Mouse (Mus musculus) MEL (cell line): ENCODE results near the gene Mfsd13b. TPM values are rescaled to one million over a fixed set of nuclear protein-coding genes. Genes with fewer than 3 reads are reported as not detected.

Experiments used
- DNase-seq: peaks from one replicate; pipeline ENCODE4 v3.0.0; 2011; ENCODE audit warnings: low read depth, low spot score
- H3K27ac ChIP-seq: 2 replicates; pipeline ENCODE4 v1.5.1; 2012; ENCODE audit warnings: low read depth, mild to moderate bottlenecking, control low read depth, low read length, moderate library complexity; ENCODE audit not compliant: control insufficient read depth
- H3K27me3 ChIP-seq, 2 experiments: fragments of 150-350 bp in 1 of 2; sonication (generic) in 1 of 2; 2 replicates each; pipeline ENCODE4 v1.6.1; 2012; ENCODE audit warnings: low read length in 2 of 2, mild to moderate bottlenecking in 2 of 2, improper control_type of control experiment in 1 of 2, moderate library complexity in 1 of 2; ENCODE audit not compliant: insufficient read depth in 2 of 2, control insufficient read depth in 1 of 2
- H3K36me3 ChIP-seq, 2 experiments: 2 replicates each; pipeline ENCODE4 v1.6.1; 2012 to 2014; ENCODE audit warnings: low read length in 2 of 2, improper control_type of control experiment in 1 of 2, inconsistent platforms in 1 of 2, mild to moderate bottlenecking in 1 of 2; ENCODE audit not compliant: insufficient read depth in 2 of 2, control insufficient read depth in 1 of 2
- H3K4me1 ChIP-seq, 2 experiments: fragments of 150-350 bp in 1 of 2; sonication (generic) in 1 of 2; 2 replicates each; pipeline ENCODE4 v1.6.1; 2012; ENCODE audit warnings: low read length in 2 of 2, improper control_type of control experiment in 1 of 2, mild to moderate bottlenecking in 1 of 2; ENCODE audit not compliant: insufficient read depth in 2 of 2, control insufficient read depth in 1 of 2
- H3K4me3 ChIP-seq, 2 experiments: fragments of 150-350 bp in 1 of 2; sonication (generic) in 1 of 2; 2 replicates each; pipeline ENCODE4 v1.5.1; 2012; ENCODE audit warnings: low read depth in 2 of 2, low read length in 2 of 2, mild to moderate bottlenecking in 2 of 2, moderate library complexity in 2 of 2, control low read depth in 1 of 2, improper control_type of control experiment in 1 of 2; ENCODE audit not compliant: control insufficient read depth in 1 of 2, insufficient read depth in 1 of 2
- H3K79me2 ChIP-seq: 2 replicates; pipeline ENCODE4 v1.6.1; 2012; ENCODE audit warnings: mild to moderate bottlenecking, low read length, moderate library complexity; ENCODE audit not compliant: control insufficient read depth, poor library complexity, insufficient read depth
- H3K9ac ChIP-seq: 2 replicates; pipeline ENCODE4 v1.6.1; 2012; ENCODE audit warnings: low read depth, mild to moderate bottlenecking, control low read depth, low read length, moderate library complexity; ENCODE audit not compliant: control insufficient read depth, poor library complexity, severe bottlenecking
- H3K9me3 ChIP-seq: fragments of 150-350 bp; sonication (generic); replicated peaks from 2 replicates; pipeline ENCODE4 v1.6.1; 2012; ENCODE audit warnings: mild to moderate bottlenecking, low read length, improper control_type of control experiment, moderate library complexity; ENCODE audit not compliant: insufficient read depth
- CHD1 ChIP-seq: IDR thresholded peaks from 2 replicates; pipeline ENCODE4 v1.6.1; 2012; ENCODE audit warnings: low read depth, mild to moderate bottlenecking, inconsistent platforms, low read length, improper control_type of control experiment
- CHD2 ChIP-seq: IDR thresholded peaks from 2 replicates; pipeline ENCODE4 v1.6.1; 2011; ENCODE audit warnings: low read length, improper control_type of control experiment
- CTCF ChIP-seq, 3 experiments: IDR thresholded peaks in 2 of 3; conservative IDR thresholded peaks in 1 of 3; 2 replicates each; pipeline ENCODE4 v1.5.1; 2011 to 2012; ENCODE audit warnings: low read length in 3 of 3, low read depth in 2 of 3, mild to moderate bottlenecking in 2 of 3, improper control_type of control experiment in 1 of 3, inconsistent platforms in 1 of 3, mixed read lengths in 1 of 3, moderate library complexity in 1 of 3; ENCODE audit not compliant: control insufficient read depth in 1 of 3, insufficient read depth in 1 of 3, poor library complexity in 1 of 3, severe bottlenecking in 1 of 3
- E2F4 ChIP-seq: IDR thresholded peaks from 2 replicates; pipeline ENCODE4 v1.6.1; 2011; ENCODE audit warnings: low read depth, low read length, improper control_type of control experiment, borderline replicate concordance
- ELF1 ChIP-seq: IDR thresholded peaks from 2 replicates; pipeline ENCODE4 v1.6.1; 2014; ENCODE audit warnings: low read depth, mild to moderate bottlenecking, inconsistent platforms, low read length, improper control_type of control experiment, moderate library complexity
- EP300 ChIP-seq, 2 experiments: IDR thresholded peaks; 2 replicates each; pipeline ENCODE4 v1.6.1; 2011; ENCODE audit warnings: improper control_type of control experiment in 2 of 2, low read length in 2 of 2, low read depth in 1 of 2, mild to moderate bottlenecking in 1 of 2
- ETS1 ChIP-seq: IDR thresholded peaks from 2 replicates; pipeline ENCODE4 v1.6.1; 2012; ENCODE audit warnings: low read depth, mild to moderate bottlenecking, inconsistent platforms, low read length, improper control_type of control experiment, moderate library complexity
- GABPA ChIP-seq: IDR thresholded peaks from 2 replicates; pipeline ENCODE4 v1.6.1; 2012; ENCODE audit warnings: low read depth, mild to moderate bottlenecking, inconsistent platforms, low read length, improper control_type of control experiment, moderate library complexity
- GATA1 ChIP-seq: IDR thresholded peaks from 2 replicates; pipeline ENCODE4 v1.6.1; 2011; ENCODE audit warnings: low read depth, low read length, improper control_type of control experiment
- HCFC1 ChIP-seq: IDR thresholded peaks from 2 replicates; pipeline ENCODE4 v1.6.1; 2012; ENCODE audit warnings: low read depth, mild to moderate bottlenecking, inconsistent platforms, low read length, improper control_type of control experiment, moderate library complexity
- JUND ChIP-seq: IDR thresholded peaks from 2 replicates; pipeline ENCODE4 v1.6.1; 2011; ENCODE audit warnings: low read depth, mild to moderate bottlenecking, improper control_type of control experiment, low read length
- KAT2A ChIP-seq: conservative IDR thresholded peaks from 2 replicates; pipeline ENCODE4 v1.6.1; 2012; ENCODE audit warnings: low read depth, low read length, improper control_type of control experiment, inconsistent platforms
- MAFK ChIP-seq: IDR thresholded peaks from 2 replicates; pipeline ENCODE4 v1.6.1; 2011; ENCODE audit warnings: low read depth, mild to moderate bottlenecking, low read length, improper control_type of control experiment, borderline replicate concordance
- MAZ ChIP-seq: IDR thresholded peaks from 2 replicates; pipeline ENCODE4 v1.6.1; 2012; ENCODE audit warnings: low read depth, mild to moderate bottlenecking, inconsistent platforms, low read length, improper control_type of control experiment
- MEF2A ChIP-seq: IDR thresholded peaks from 2 replicates; pipeline ENCODE4 v1.6.1; 2014; ENCODE audit warnings: low read depth, mild to moderate bottlenecking, inconsistent platforms, low read length, improper control_type of control experiment; ENCODE audit not compliant: poor library complexity, insufficient replicate concordance, severe bottlenecking; ENCODE audit errors: extremely low read depth
- MXI1 ChIP-seq: IDR thresholded peaks from 2 replicates; pipeline ENCODE4 v1.6.1; 2011; ENCODE audit warnings: mild to moderate bottlenecking, low read depth, low read length, improper control_type of control experiment
- MYB ChIP-seq: IDR thresholded peaks from 2 replicates; pipeline ENCODE4 v1.6.1; 2011; ENCODE audit warnings: mild to moderate bottlenecking, low read depth, low read length, improper control_type of control experiment
- MYC ChIP-seq: IDR thresholded peaks from 2 replicates; pipeline ENCODE4 v1.6.1; 2011; ENCODE audit warnings: low read depth, mild to moderate bottlenecking, low read length, improper control_type of control experiment, moderate library complexity
- NELFE ChIP-seq: IDR thresholded peaks from 2 replicates; pipeline ENCODE4 v1.6.1; 2011; ENCODE audit warnings: low read depth, low read length, improper control_type of control experiment
- NRF1 ChIP-seq: IDR thresholded peaks from 2 replicates; pipeline ENCODE4 v1.6.1; 2014; ENCODE audit warnings: low read depth, mild to moderate bottlenecking, inconsistent platforms, low read length, improper control_type of control experiment, moderate library complexity; ENCODE audit not compliant: poor library complexity, insufficient read depth, severe bottlenecking
- POLR2A ChIP-seq, 2 experiments: IDR thresholded peaks; 2 replicates each; pipeline ENCODE4 v1.6.1; 2011 to 2012; ENCODE audit warnings: low read length in 2 of 2, mild to moderate bottlenecking in 2 of 2, control low read depth in 1 of 2, improper control_type of control experiment in 1 of 2, low read depth in 1 of 2, moderate library complexity in 1 of 2; ENCODE audit not compliant: control insufficient read depth in 1 of 2, insufficient read depth in 1 of 2, poor library complexity in 1 of 2
- POLR2AphosphoS2 ChIP-seq: IDR thresholded peaks from 2 replicates; pipeline ENCODE4 v1.6.1; 2011; ENCODE audit warnings: low read length, improper control_type of control experiment
- POLR2AphosphoS5 ChIP-seq: IDR thresholded peaks from 2 replicates; pipeline ENCODE4 v1.6.1; 2012; ENCODE audit warnings: low read depth, borderline replicate concordance, mild to moderate bottlenecking, inconsistent platforms, low read length, moderate library complexity, mixed read lengths
- RAD21 ChIP-seq: IDR thresholded peaks from 2 replicates; pipeline ENCODE4 v1.6.1; 2011; ENCODE audit warnings: mild to moderate bottlenecking, low read depth, low read length, improper control_type of control experiment
- RCOR1 ChIP-seq: IDR thresholded peaks from 2 replicates; pipeline ENCODE4 v1.6.1; 2012; ENCODE audit warnings: low read depth, mild to moderate bottlenecking, inconsistent platforms, low read length, improper control_type of control experiment
- SIN3A ChIP-seq: IDR thresholded peaks from 2 replicates; pipeline ENCODE4 v1.6.1; 2012; ENCODE audit warnings: low read length, improper control_type of control experiment, inconsistent platforms
- SMC3 ChIP-seq: IDR thresholded peaks from 2 replicates; pipeline ENCODE4 v1.6.1; 2011; ENCODE audit warnings: low read depth, low read length, improper control_type of control experiment
- TAL1 ChIP-seq: IDR thresholded peaks from 2 replicates; pipeline ENCODE4 v1.6.1; 2012; ENCODE audit warnings: mild to moderate bottlenecking, inconsistent platforms, low read length, moderate library complexity, mixed read lengths
- TBP ChIP-seq: IDR thresholded peaks from 2 replicates; pipeline ENCODE4 v1.8.0; 2011; ENCODE audit warnings: low read depth, low read length, improper control_type of control experiment
- UBTF ChIP-seq: IDR thresholded peaks from 2 replicates; pipeline ENCODE4 v1.6.1; 2012; ENCODE audit warnings: low read depth, mild to moderate bottlenecking, inconsistent platforms, low read length, improper control_type of control experiment, moderate library complexity, borderline replicate concordance; ENCODE audit not compliant: insufficient read depth
- USF1 ChIP-seq: IDR thresholded peaks from 2 replicates; pipeline ENCODE4 v1.6.1; 2014; ENCODE audit warnings: low read depth, mild to moderate bottlenecking, inconsistent platforms, low read length, improper control_type of control experiment, moderate library complexity
- USF2 ChIP-seq, 2 experiments: IDR thresholded peaks; 2 replicates each; pipeline ENCODE4 v1.6.1; 2011 to 2012; ENCODE audit warnings: improper control_type of control experiment in 2 of 2, low read length in 2 of 2, borderline replicate concordance in 1 of 2, inconsistent platforms in 1 of 2, low read depth in 1 of 2, mild to moderate bottlenecking in 1 of 2; ENCODE audit not compliant: insufficient read depth in 1 of 2
- ZC3H11A ChIP-seq: IDR thresholded peaks from 2 replicates; pipeline ENCODE4 v1.6.1; 2012; ENCODE audit warnings: low read depth, mild to moderate bottlenecking, inconsistent platforms, low read length, improper control_type of control experiment
- ZKSCAN1 ChIP-seq: IDR thresholded peaks from 2 replicates; pipeline ENCODE4 v1.6.1; 2012; ENCODE audit warnings: low read depth, mild to moderate bottlenecking, inconsistent platforms, low read length, improper control_type of control experiment, moderate library complexity
- ZMIZ1 ChIP-seq: IDR thresholded peaks from 2 replicates; pipeline ENCODE4 v1.6.1; 2012; ENCODE audit warnings: low read depth, mild to moderate bottlenecking, inconsistent platforms, low read length, improper control_type of control experiment, moderate library complexity
- ZNF384 ChIP-seq: IDR thresholded peaks from 2 replicates; pipeline ENCODE4 v1.6.1; 2012; ENCODE audit warnings: low read depth, mild to moderate bottlenecking, inconsistent platforms, low read length, improper control_type of control experiment
- polyA plus RNA-seq, 2 experiments: library from polyadenylated mRNA; stranded (reverse) in 1 of 2; unstranded in 1 of 2; fragments of >175 nt in 1 of 2; fragments of >200 nt in 1 of 2; gene quantifications; 2 replicates each; pipeline versions ENCODE4 v1.2.1 to v1.2.4; 2012; ENCODE audit warnings: low replicate concordance in 2 of 2, low read depth in 1 of 2; ENCODE audit not compliant: insufficient read length in 2 of 2, insufficient read depth in 1 of 2, missing spikeins in 1 of 2
- total RNA-seq: library from RNA; depleted of rRNA; stranded (reverse); fragments of 300-350 nt; gene quantifications from 2 replicates; pipeline ENCODE4 v1.2.3, GENCODE M21; 2012; rRNA removed

Gene Mfsd13b
- total RNA-seq (not detected in 2 replicates), polyA plus RNA-seq (under 1 TPM in 1 of 2 experiments, not detected in 1; 0.17 TPM)

GRCm38 (mm10) chr7:120982200-120982841, at the start of gene Mfsd13b, which contains the start of gene Cdr2:
TSS of gene Mfsd13b (plus strand) at chr7:120982509.
TSS of gene Cdr2 (minus strand) at chr7:120982312.
- H3K27me3 ChIP-seq: peaks cover 3 to 5% of the 10 kb centered on the region in 2 experiments
- peaks cover 16% of the 10 kb centered on the region for H3K79me2 ChIP-seq
- H3K4me1 ChIP-seq: peaks cover 18 to 22% of the 10 kb centered on the region in 2 experiments
- peak within 1 kb of the TSS; percentile 85 for H3K9ac ChIP-seq
- peak; percentile 98 for DNase-seq
- H3K4me3 ChIP-seq: peak within 1 kb of the TSS; percentile 73 to 82
- no peaks in the 10 kb centered on the region for H3K9me3 ChIP-seq
- peak within 1 kb of the TSS; percentile 50 for H3K27ac ChIP-seq
- H3K36me3 ChIP-seq: peaks cover 0 to 28% of the 10 kb centered on the region in 2 experiments; a peak in 2 of 4 replicates
- peak; percentile 93 for TF ChIP-seq POLR2A (IDR thresholded peaks at IDR 0.05; ENCODE audit: control insufficient read depth in 1 of 2, insufficient read depth in 1 of 2, low read depth in 1 of 2, low read length in 2 of 2, poor library complexity in 1 of 2)
- TF ChIP-seq ZNF384: no peak
- TF ChIP-seq SIN3A: peak; percentile 92
- no peak for TF ChIP-seq ZKSCAN1
- TF ChIP-seq USF2 (IDR thresholded peaks at IDR 0.05; ENCODE audit: borderline replicate concordance in 1 of 2, insufficient read depth in 1 of 2, low read depth in 1 of 2, low read length in 2 of 2): no peak
- TF ChIP-seq RCOR1: no peak
- no peak for TF ChIP-seq JUND
- no peak for TF ChIP-seq POLR2AphosphoS5
- no peak for TF ChIP-seq E2F4
- TF ChIP-seq CHD2: peak; percentile 89
- no peak for TF ChIP-seq USF1
- 0 out of 2 replicates have a peak, but pooled peaks have one; percentile 53 for TF ChIP-seq MAZ
- TF ChIP-seq NELFE: peak; percentile 93
- peak; percentile 94 for TF ChIP-seq ZMIZ1
- peak; percentile 58 for TF ChIP-seq ELF1
- TF ChIP-seq KAT2A: no peak; the same call in 1 of the 2 replicates
- peak; percentile 82 for TF ChIP-seq POLR2AphosphoS2
- no peak for TF ChIP-seq GABPA
- TF ChIP-seq MYB: no peak
- no peak for TF ChIP-seq SMC3
- TF ChIP-seq MEF2A: no peak
- no peak for TF ChIP-seq CHD1
- TF ChIP-seq MYC: no peak
- no peak for TF ChIP-seq MAFK
- TF ChIP-seq UBTF: 0 out of 2 replicates have a peak, but pooled peaks have one; percentile 22
- peak; percentile 61 for TF ChIP-seq HCFC1
- no peak for TF ChIP-seq ETS1
- peak; percentile 95 for TF ChIP-seq MXI1
- TF ChIP-seq ZC3H11A: no peak
- TF ChIP-seq RAD21: no peak; the same call in 1 of the 2 replicates
- TF ChIP-seq NRF1: no peak
- TF ChIP-seq EP300 (IDR thresholded peaks at IDR 0.05; ENCODE audit: low read depth in 1 of 2, low read length in 2 of 2): no peak
- no peak for TF ChIP-seq TAL1
- TF ChIP-seq TBP: peak; percentile 85
- TF ChIP-seq GATA1: no peak
- TF ChIP-seq CTCF (IDR thresholded peaks at IDR 0.05 in 2 of 3, conservative IDR thresholded peaks at IDR 0.05 in 1 of 3; ENCODE audit: control insufficient read depth in 1 of 3, insufficient read depth in 1 of 3, low read depth in 2 of 3, low read length in 3 of 3, poor library complexity in 1 of 3, severe bottlenecking in 1 of 3): no peak
